Mouse (Mus musculus): ENCODE measurements around the gene AC124502.3. TPM values are rescaled to one million over a fixed set of nuclear protein-coding genes. Genes with fewer than 3 reads are reported as not detected.

The AC124502.3 gene
- polyA plus RNA-seq, 1 experiment: 1.1 TPM

DNA sequence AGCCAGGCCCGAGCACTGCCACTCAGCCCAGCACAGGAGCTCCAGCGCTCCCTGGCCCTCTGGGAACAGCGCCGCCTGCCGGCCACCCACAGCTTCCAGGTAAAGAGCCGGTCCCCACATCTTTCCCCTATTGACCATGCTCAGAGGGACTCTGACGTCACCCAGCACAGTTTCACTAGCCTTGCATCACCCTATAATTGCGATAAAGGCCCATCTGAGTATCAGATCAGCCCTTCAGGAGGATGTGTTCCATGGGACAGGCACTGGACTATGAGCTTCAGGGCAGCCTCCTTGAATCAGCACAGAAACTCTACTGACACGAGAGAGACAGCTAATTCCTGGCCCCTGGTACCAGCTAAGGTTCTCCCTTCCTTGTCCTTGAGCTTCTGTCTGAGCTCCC lies 15.2 kb downstream of the AC124502.3 start:
- 43% methylated on average over 9 of the region's 9 CpGs for WGBS
- H3K4me3 ChIP-seq (ENCODE audit: control insufficient read depth, insufficient read depth, low read length): no peak overlapping the region
- no peaks in the 10 kb centered on the region for H3K36me3 ChIP-seq (ENCODE audit: control insufficient read depth, insufficient read depth, low read length)
- peak; percentile 87 for TF ChIP-seq CTCF (IDR thresholded peaks at IDR 0.05; ENCODE audit: borderline replicate concordance, control insufficient read depth, extremely low read depth, insufficient read depth, low read length, poor library complexity)
- no peak for TF ChIP-seq POLR2A (IDR thresholded peaks at IDR 0.05; ENCODE audit: control insufficient read depth, extremely low read depth, insufficient read depth, low read length, poor library complexity)
- no peaks in the 10 kb centered on the region; the same call in 1 of the 2 replicates for H3K27me3 ChIP-seq (ENCODE audit: control insufficient read depth, insufficient read depth, low read length)
- DNase-seq: peak; percentile 39
- no peaks in the 10 kb centered on the region for H3K4me1 ChIP-seq (replicated peaks; ENCODE audit: control insufficient read depth, insufficient read depth, low read length)
- H3K27ac ChIP-seq (ENCODE audit: control insufficient read depth, insufficient read depth, low read length): no peak overlapping the region

DNA sequence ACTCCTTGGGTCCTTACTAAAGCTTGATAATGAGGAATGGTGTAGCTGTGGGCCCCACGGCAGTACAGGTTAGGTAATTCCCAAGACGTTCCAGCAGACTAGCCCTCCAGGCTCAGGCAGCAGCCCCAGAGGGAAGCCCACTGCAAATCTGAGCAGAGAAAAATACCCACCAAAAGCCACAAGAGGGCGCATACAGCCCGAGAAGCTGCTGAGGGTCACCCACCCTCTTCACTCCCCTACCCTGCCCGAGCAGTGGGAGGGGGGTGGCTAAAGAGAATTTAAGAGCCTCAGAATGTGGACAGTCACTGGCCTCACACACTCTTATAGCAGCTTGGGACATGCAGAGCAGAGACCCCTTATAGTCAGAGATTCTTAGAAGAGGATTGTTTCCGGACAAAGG lies 17.6 kb downstream of the AC124502.3 start:
- no peak for TF ChIP-seq POLR2A (IDR thresholded peaks at IDR 0.05; ENCODE audit: control insufficient read depth, extremely low read depth, insufficient read depth, low read length, poor library complexity)
- TF ChIP-seq CTCF (IDR thresholded peaks at IDR 0.05; ENCODE audit: borderline replicate concordance, control insufficient read depth, extremely low read depth, insufficient read depth, low read length, poor library complexity): peak; percentile 68; the same call in 1 of the 2 replicates
- peak; percentile 41 for DNase-seq
- Histone ChIP-seq H3K4me1 (replicated peaks; ENCODE audit: control insufficient read depth, insufficient read depth, low read length) (peaks cover 13% of the 10 kb centered on the region), H3K27ac (ENCODE audit: control insufficient read depth, insufficient read depth, low read length) (no peak overlapping the region), H3K27me3 (ENCODE audit: control insufficient read depth, insufficient read depth, low read length) (no peaks in the 10 kb centered on the region; the same call in 1 of the 2 replicates), H3K4me3 (ENCODE audit: control insufficient read depth, insufficient read depth, low read length) (no peak overlapping the region), H3K36me3 (ENCODE audit: control insufficient read depth, insufficient read depth, low read length) (no peaks in the 10 kb centered on the region)
- WGBS: 24% methylated on average over 6 of the region's 6 CpGs

DNA sequence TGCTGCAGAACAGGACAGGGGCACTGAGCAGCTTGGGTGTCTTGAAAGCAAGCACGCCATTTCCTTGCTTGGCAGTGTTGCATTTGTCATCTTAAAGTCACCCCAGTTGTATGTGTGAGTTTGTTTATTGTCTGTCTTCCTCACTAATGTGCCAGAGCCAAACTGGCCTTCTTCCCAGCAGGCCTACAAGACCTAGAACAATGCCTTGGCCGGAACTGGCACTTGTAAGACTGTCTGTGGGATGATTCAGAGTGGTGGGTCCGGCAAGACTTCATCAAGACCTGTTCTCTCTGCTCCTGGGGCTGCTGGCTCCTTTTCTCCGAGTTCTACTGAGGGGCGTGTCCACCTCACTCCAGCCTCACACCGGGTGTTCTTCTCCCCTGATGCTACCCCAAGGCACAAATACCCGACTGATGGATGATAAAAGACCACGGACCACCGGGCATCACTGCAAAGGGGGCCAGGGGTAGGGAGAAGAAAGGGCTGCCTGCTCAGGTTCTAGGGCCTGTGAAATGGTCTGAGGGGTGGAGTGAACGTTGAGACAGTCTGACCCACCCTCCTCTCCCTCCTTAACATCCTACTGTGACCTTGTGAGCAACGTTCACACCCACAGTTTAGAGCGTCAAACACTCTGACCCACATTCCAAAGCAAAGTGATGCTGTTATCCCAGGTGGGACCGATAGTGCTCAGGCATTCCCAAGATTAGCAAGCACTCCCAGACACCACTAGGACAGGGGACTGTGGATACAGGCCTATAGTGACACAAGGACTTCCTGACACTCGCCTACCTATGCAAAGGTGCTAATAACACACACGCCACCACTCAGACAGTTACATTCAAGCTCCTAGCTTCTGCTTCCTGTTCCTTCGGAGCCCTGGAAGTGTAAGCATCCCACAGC lies 19.4 kb downstream of the AC124502.3 start:
- no peak overlapping the region for H3K4me3 ChIP-seq (ENCODE audit: control insufficient read depth, insufficient read depth, low read length)
- H3K4me1 ChIP-seq (replicated peaks; ENCODE audit: control insufficient read depth, insufficient read depth, low read length): peaks cover 13% of the 10 kb centered on the region
- DNase-seq: no peak
- H3K27me3 ChIP-seq (ENCODE audit: control insufficient read depth, insufficient read depth, low read length): no peaks in the 10 kb centered on the region
- no peak overlapping the region for H3K27ac ChIP-seq (ENCODE audit: control insufficient read depth, insufficient read depth, low read length)
- H3K36me3 ChIP-seq (ENCODE audit: control insufficient read depth, insufficient read depth, low read length): no peaks in the 10 kb centered on the region
- no peak for TF ChIP-seq POLR2A (IDR thresholded peaks at IDR 0.05; ENCODE audit: control insufficient read depth, extremely low read depth, insufficient read depth, low read length, poor library complexity)
- TF ChIP-seq CTCF (IDR thresholded peaks at IDR 0.05; ENCODE audit: borderline replicate concordance, control insufficient read depth, extremely low read depth, insufficient read depth, low read length, poor library complexity): no peak
- 81% methylated on average over 16 of the region's 16 CpGs for WGBS

DNA sequence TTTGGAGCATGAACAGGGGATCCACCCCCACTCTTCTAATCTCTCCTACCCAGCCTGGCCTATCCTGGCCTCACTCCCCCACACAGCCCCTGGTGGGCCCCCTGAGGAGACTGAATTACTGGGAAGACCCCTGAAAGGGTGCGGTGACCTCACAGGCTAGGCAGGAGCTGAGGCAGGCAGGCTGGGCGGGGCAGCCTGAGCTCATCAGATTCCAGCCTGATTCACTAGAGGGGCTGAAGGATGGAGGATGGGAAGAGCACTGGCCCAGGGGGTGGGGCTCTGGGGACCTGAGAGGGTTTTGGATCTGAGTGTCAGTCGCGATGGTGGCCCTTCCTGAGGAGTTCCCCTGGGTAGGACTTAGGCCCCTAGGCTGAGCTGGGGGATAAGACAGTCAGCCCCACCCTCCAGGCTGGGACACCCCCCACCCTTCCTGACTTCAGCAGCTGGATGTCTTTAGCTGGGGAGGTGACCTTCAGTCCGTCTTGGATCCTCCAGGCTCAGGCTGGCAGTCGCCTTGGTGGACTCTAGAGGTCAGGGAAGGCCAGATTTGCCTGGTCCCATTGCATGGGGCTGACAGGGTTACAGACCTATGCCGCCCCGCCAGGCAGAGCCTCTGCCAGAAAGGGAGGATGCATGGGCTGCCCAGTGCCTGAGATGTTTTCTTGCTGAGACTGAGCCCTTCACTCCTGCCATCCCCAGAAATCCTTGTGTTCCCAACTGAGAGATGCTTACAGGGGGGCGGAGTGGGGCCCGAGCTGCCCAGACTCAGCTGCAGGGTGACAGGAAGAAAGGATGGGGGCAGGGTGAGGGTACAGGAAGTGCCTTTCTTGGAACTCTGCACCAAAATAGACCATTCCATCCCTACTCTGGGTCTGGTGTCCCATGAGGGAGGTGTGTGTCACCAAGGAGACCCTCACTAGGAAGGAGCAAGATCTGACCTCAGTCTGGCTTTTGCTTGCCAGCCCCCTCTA lies 20.4 kb downstream of the AC124502.3 start:
- DNase-seq: no peak
- WGBS: 62% methylated on average over 10 of the region's 10 CpGs
- Histone ChIP-seq H3K27ac (ENCODE audit: control insufficient read depth, insufficient read depth, low read length) (no peak overlapping the region), H3K4me1 (replicated peaks; ENCODE audit: control insufficient read depth, insufficient read depth, low read length) (peaks cover 13% of the 10 kb centered on the region), H3K27me3 (ENCODE audit: control insufficient read depth, insufficient read depth, low read length) (no peaks in the 10 kb centered on the region), H3K4me3 (ENCODE audit: control insufficient read depth, insufficient read depth, low read length) (no peak overlapping the region), H3K36me3 (ENCODE audit: control insufficient read depth, insufficient read depth, low read length) (no peaks in the 10 kb centered on the region)
- TF ChIP-seq CTCF (IDR thresholded peaks at IDR 0.05; ENCODE audit: borderline replicate concordance, control insufficient read depth, extremely low read depth, insufficient read depth, low read length, poor library complexity): no peak
- TF ChIP-seq POLR2A (IDR thresholded peaks at IDR 0.05; ENCODE audit: control insufficient read depth, extremely low read depth, insufficient read depth, low read length, poor library complexity): no peak

DNA sequence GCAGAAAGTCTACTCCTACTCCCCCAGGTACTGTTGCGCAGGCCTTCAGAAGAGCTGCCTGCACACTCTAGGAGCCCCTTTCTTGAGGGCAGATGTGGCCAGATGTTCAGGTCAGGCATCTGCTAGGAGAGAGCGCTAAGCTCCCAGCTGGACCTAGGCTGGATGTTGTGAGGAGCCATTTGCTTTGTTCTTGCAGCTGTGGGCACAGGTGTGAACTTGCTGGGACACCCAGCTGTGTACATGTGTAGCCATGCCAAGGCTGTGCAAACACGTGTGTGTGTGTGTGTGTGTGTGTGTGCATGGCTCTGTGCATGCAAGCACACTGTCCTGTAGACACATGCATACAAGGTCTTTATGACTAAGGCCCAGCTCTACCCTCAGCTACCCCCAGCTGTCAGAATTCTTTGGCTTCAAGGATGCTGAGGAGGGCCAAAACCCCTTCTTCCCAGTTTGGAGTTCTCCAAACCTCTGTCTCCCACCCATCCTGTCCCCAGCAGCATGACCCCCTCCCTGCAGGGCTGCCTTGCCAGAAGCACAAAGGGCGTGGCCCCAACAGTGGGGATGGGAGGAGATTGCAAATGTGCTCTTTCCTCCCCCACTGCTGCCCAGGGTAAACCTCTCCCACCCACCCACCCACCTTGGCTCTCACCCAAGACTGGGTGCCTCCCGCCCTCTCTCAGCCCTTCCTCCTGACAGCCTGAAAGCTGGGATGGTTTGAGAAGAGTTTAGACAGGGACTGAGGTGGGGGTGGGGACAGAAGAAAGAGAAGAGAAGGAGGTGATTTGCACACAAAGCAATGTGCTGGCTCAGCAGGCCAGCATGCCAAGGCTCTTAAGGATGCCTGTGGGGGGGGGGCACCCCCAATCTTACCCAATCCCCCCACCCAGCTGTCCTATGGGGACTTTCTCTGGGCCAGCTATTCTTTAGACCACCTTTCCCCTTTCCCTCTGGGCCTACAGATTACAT lies 22.0 kb downstream of the AC124502.3 start:
- Histone ChIP-seq H3K4me3 (ENCODE audit: control insufficient read depth, insufficient read depth, low read length) (no peak overlapping the region), H3K36me3 (ENCODE audit: control insufficient read depth, insufficient read depth, low read length) (no peaks in the 10 kb centered on the region), H3K27me3 (ENCODE audit: control insufficient read depth, insufficient read depth, low read length) (no peaks in the 10 kb centered on the region), H3K27ac (ENCODE audit: control insufficient read depth, insufficient read depth, low read length) (no peak overlapping the region), H3K4me1 (replicated peaks; ENCODE audit: control insufficient read depth, insufficient read depth, low read length) (peaks cover 13% of the 10 kb centered on the region)
- no peak for DNase-seq
- no peak for TF ChIP-seq CTCF (IDR thresholded peaks at IDR 0.05; ENCODE audit: borderline replicate concordance, control insufficient read depth, extremely low read depth, insufficient read depth, low read length, poor library complexity)
- TF ChIP-seq POLR2A (IDR thresholded peaks at IDR 0.05; ENCODE audit: control insufficient read depth, extremely low read depth, insufficient read depth, low read length, poor library complexity): no peak
- 74% methylated on average over 5 of the region's 5 CpGs for WGBS

Measured in thymus, adult 2 months (tissue).